Mouse (Mus musculus) thymus, adult 2 months (tissue): ENCODE results near the gene Brd3os.

Experiments used
- CTCF ChIP-seq: fragments of 200-500 bp; IDR thresholded peaks from 2 replicates; pipeline ENCODE4 v1.5.1; 2012; ENCODE audit warnings: mild to moderate bottlenecking, control low read depth, low read length, moderate library complexity, borderline replicate concordance; ENCODE audit not compliant: control insufficient read depth, poor library complexity, insufficient read depth; ENCODE audit errors: extremely low read depth
- POLR2A ChIP-seq: fragments of 200-500 bp; IDR thresholded peaks from 2 replicates; pipeline ENCODE4 v1.6.1; 2012; ENCODE audit warnings: mild to moderate bottlenecking, low read length, control low read depth, moderate library complexity; ENCODE audit not compliant: control insufficient read depth, poor library complexity, insufficient read depth; ENCODE audit errors: extremely low read depth

DNA sequence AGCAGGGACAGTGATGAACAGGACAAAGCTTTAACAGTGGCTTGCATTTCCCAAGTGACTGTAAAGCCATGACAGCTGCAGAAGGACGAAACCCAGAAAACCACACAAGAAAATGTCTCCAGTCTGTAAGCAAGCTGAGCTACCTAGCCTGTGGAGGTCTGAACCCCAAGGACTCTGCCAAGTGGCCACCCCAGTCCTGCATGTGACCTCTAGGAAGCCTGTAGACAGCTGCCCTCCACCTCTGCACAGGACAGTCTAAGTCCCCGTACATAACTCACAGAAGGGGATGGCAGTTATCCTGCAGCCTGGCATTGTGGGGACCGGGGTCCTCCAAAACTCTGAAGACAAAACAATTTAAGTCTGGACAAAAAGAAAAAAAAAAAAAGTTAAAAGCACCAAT is 3.8 kb downstream of the Brd3os start:
- no peak for TF ChIP-seq POLR2A
- no peak for TF ChIP-seq CTCF
